Mouse (Mus musculus): ENCODE results near the gene Mob3a. TPM values are rescaled to one million over a fixed set of nuclear protein-coding genes. Genes with fewer than 3 reads are reported as not detected.

The Mob3a gene
- polyA plus RNA-seq, 1 experiment from 2014 or later, result 34.8 TPM

DNA sequence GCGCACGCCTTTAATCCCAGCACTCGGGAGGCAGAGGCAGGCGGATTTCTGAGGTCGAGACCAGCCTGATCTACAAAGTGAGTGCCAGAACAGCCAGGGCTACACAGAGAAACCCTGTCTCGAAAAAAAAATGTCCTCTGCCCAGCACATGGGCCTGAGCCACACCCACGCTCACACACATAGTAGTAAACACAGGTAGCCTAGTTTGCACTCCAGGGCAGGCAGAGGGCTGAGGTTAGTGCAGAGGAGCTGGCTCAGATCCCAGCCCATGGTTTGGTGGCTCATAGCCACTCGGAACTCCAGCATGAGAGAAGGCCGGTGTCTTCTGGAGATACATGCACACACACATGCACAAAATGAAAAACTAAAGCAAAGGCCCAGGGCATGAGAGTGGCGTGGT, 54.8 kb downstream of the Mob3a start:
- H3K36me3 ChIP-seq, result peaks cover 79% of the 10 kb centered on the region
- no peak overlapping the region for H3K9ac ChIP-seq
- WGBS, result 88% methylated on average over 10 of the region's 10 CpGs
- H3K9me3 ChIP-seq (replicated peaks), result no peaks in the 10 kb centered on the region
- H3K4me1 ChIP-seq (replicated peaks), result peaks cover 6% of the 10 kb centered on the region
- H3K4me2 ChIP-seq, result no peak overlapping the region
- H3K4me3 ChIP-seq, result no peak overlapping the region
- H3K27me3 ChIP-seq (replicated peaks), result no peaks in the 10 kb centered on the region
- no peak for ATAC-seq (ENCODE audit: insufficient number of reproducible peaks, low FRiP score)
- no peak overlapping the region for H3K27ac ChIP-seq (ENCODE audit: poor library complexity, severe bottlenecking)

DNA sequence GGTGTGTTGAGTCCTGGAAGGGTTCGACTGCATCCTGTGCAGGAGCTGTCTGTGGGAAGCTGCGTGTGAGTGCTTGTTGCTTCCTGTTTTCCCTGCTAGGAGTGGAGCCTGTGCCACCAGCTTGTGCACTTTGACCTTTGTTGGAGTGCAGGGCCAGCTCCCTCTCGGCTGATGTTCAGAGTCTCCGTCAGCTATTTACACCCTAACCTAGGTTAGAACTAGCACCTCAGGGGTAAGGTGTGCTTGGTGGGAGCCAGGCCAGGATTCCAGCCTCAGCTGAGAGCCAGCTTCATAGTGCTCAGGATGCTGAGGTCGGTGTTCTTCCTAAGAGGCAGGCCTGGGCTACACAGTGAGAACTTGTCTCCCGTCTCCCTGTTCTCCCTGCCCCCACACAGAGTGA, 66.4 kb downstream of the Mob3a start:
- Histone ChIP-seq H3K4me1 (replicated peaks) (peaks cover 6% of the 10 kb centered on the region), H3K9me3 (replicated peaks) (no peaks in the 10 kb centered on the region), H3K27ac (ENCODE audit: poor library complexity, severe bottlenecking) (no peak overlapping the region), H3K27me3 (replicated peaks) (no peaks in the 10 kb centered on the region), H3K36me3 (peaks cover 87% of the 10 kb centered on the region), H3K9ac (no peak overlapping the region), H3K4me3 (no peak overlapping the region), H3K4me2 (no peak overlapping the region)
- no peak for ATAC-seq (ENCODE audit: insufficient number of reproducible peaks, low FRiP score)
- 82% methylated on average over 6 of the region's 6 CpGs for WGBS

Other genes starting within 250 kb of the Mob3a start
- gene Onecut3, start 207.1 kb downstream of the Mob3a start, polyA plus RNA-seq (2016; fragmentation: Nextera tagmentation; extraction: Ambion mirVana), result not detected in 2 replicates
- gene Atp8b3, start 162.9 kb downstream of the Mob3a start, polyA plus RNA-seq (2016; fragmentation: Nextera tagmentation; extraction: Ambion mirVana), result 0.05 and 0.17 TPM in 2 replicates
- gene Rexo1, start 140.4 kb downstream of the Mob3a start, polyA plus RNA-seq (2016; fragmentation: Nextera tagmentation; extraction: Ambion mirVana), result 21.5 and 22.2 TPM in 2 replicates
- 7.9 and 8.5 TPM in 2 replicates for gene Klf16, start 124.7 kb downstream of the Mob3a start, polyA plus RNA-seq (2016; fragmentation: Nextera tagmentation; extraction: Ambion mirVana)
- gene Abhd17a, start 111.6 kb downstream of the Mob3a start, polyA plus RNA-seq (2016; fragmentation: Nextera tagmentation; extraction: Ambion mirVana), result 99.4 and 105 TPM in 2 replicates
- gene Scamp4, start 99.1 kb downstream of the Mob3a start, polyA plus RNA-seq (2016; fragmentation: Nextera tagmentation; extraction: Ambion mirVana), result 67.4 and 70.0 TPM in 2 replicates
- 3.5 and 4.1 TPM in 2 replicates for gene Adat3, start 99.1 kb downstream of the Mob3a start, polyA plus RNA-seq (2016; fragmentation: Nextera tagmentation; extraction: Ambion mirVana)
- 2.4 and 2.6 TPM in 2 replicates for gene Gm49322, start 96.0 kb downstream of the Mob3a start, polyA plus RNA-seq (2016; fragmentation: Nextera tagmentation; extraction: Ambion mirVana)
- 131 and 136 TPM in 2 replicates for gene Csnk1g2, start 79.1 kb downstream of the Mob3a start, polyA plus RNA-seq (2016; fragmentation: Nextera tagmentation; extraction: Ambion mirVana)
- 64.9 and 65.7 TPM in 2 replicates for gene Btbd2, start 44.9 kb downstream of the Mob3a start, polyA plus RNA-seq (2016; fragmentation: Nextera tagmentation; extraction: Ambion mirVana)
- gene Mknk2, start 23.9 kb downstream of the Mob3a start, polyA plus RNA-seq (2016; fragmentation: Nextera tagmentation; extraction: Ambion mirVana), result 99.6 and 102 TPM in 2 replicates
- 13.2 and 18.4 TPM in 2 replicates for gene Izumo4, start 207 bp upstream of the Mob3a start, polyA plus RNA-seq (2016; fragmentation: Nextera tagmentation; extraction: Ambion mirVana)
- gene Ap3d1, start 40.3 kb upstream of the Mob3a start, polyA plus RNA-seq (2016; fragmentation: Nextera tagmentation; extraction: Ambion mirVana), result 56.5 and 58.9 TPM in 2 replicates
- gene Dot1l, start 53.2 kb upstream of the Mob3a start, polyA plus RNA-seq (2016; fragmentation: Nextera tagmentation; extraction: Ambion mirVana), result 25.7 and 30.9 TPM in 2 replicates
- 51.2 and 58.3 TPM in 2 replicates for gene Sf3a2, start 96.2 kb upstream of the Mob3a start, polyA plus RNA-seq (2016; fragmentation: Nextera tagmentation; extraction: Ambion mirVana)
- gene Plekhj1, start 96.6 kb upstream of the Mob3a start, polyA plus RNA-seq (2016; fragmentation: Nextera tagmentation; extraction: Ambion mirVana), result 82.4 and 83.2 TPM in 2 replicates
- 0.14 and 0.23 TPM in 2 replicates for gene Amh, start 103.3 kb upstream of the Mob3a start, polyA plus RNA-seq (2016; fragmentation: Nextera tagmentation; extraction: Ambion mirVana)
- 6.1 and 6.7 TPM in 2 replicates for gene Jsrp1, start 111.5 kb upstream of the Mob3a start, polyA plus RNA-seq (2016; fragmentation: Nextera tagmentation; extraction: Ambion mirVana)
- 1,577 and 1,597 TPM in 2 replicates for gene Oaz1, start 124.7 kb upstream of the Mob3a start, polyA plus RNA-seq (2016; fragmentation: Nextera tagmentation; extraction: Ambion mirVana)
- gene Lingo3, start 142.1 kb upstream of the Mob3a start, polyA plus RNA-seq (2016; fragmentation: Nextera tagmentation; extraction: Ambion mirVana), result 0.46 and 0.54 TPM in 2 replicates
- 177 and 182 TPM in 2 replicates for gene Lsm7, start 153.2 kb upstream of the Mob3a start, polyA plus RNA-seq (2016; fragmentation: Nextera tagmentation; extraction: Ambion mirVana)
- gene Sppl2b, start 153.3 kb upstream of the Mob3a start, polyA plus RNA-seq (2016; fragmentation: Nextera tagmentation; extraction: Ambion mirVana), result 34.8 and 35.2 TPM in 2 replicates
- gene Tmprss9, start 169.9 kb upstream of the Mob3a start, polyA plus RNA-seq (2016; fragmentation: Nextera tagmentation; extraction: Ambion mirVana), result not detected in 2 replicates
- gene Timm13, start 199.0 kb upstream of the Mob3a start, polyA plus RNA-seq (2016; fragmentation: Nextera tagmentation; extraction: Ambion mirVana), result 285 and 293 TPM in 2 replicates
- 34.3 and 35.3 TPM in 2 replicates for gene Lmnb2, start 216.3 kb upstream of the Mob3a start, polyA plus RNA-seq (2016; fragmentation: Nextera tagmentation; extraction: Ambion mirVana)
- 27.8 and 29.9 TPM in 2 replicates for gene Gadd45b, start 228.1 kb upstream of the Mob3a start, polyA plus RNA-seq (2016; fragmentation: Nextera tagmentation; extraction: Ambion mirVana)

Measured in heart, embryonic 12.5 days (tissue).